Mouse (Mus musculus) liver, postnatal 0 days (tissue): Measurements from ENCODE around the gene Padi6. TPM values are rescaled to one million over a fixed set of nuclear protein-coding genes. Genes with fewer than 3 reads are reported as not detected.
A peak's percentile ranks its signal among the peaks of the same experiment; 100 is the strongest.

ENCODE experiments used
- ATAC-seq: fragments of 200-750 bp; cut with Nextera tagmentation; 2 replicates; pipeline ENCODE4 v1.8.0; 2017; ENCODE audit warnings: mild to moderate bottlenecking, moderate library complexity
- DNase-seq: peaks from one replicate; pipeline ENCODE4 v3.0.0-alpha.2; 2016
- H3K27ac ChIP-seq: fragments of 300-500 bp; sonication (generic); 2 replicates; pipeline ENCODE4 v1.5.1; 2014; ENCODE audit warnings: antibody characterized with exemption, moderate library complexity, mild to moderate bottlenecking, low read depth
- H3K27me3 ChIP-seq: fragments of 300-500 bp; sonication (generic); 2 replicates; pipeline ENCODE4 v1.6.1; 2014; ENCODE audit warnings: low read length, control low read depth, mixed read lengths; ENCODE audit not compliant: insufficient read depth
- H3K36me3 ChIP-seq: fragments of 300-500 bp; sonication (generic); replicated peaks from 2 replicates; pipeline ENCODE4 v1.6.1; 2014; ENCODE audit warnings: mild to moderate bottlenecking, control low read depth, low read length, moderate library complexity, mixed read lengths; ENCODE audit not compliant: insufficient read depth
- H3K4me1 ChIP-seq: fragments of 300-500 bp; sonication (generic); 2 replicates; pipeline ENCODE4 v1.6.1; 2014; ENCODE audit warnings: antibody characterized with exemption, mild to moderate bottlenecking, control low read depth; ENCODE audit not compliant: insufficient read depth
- H3K4me2 ChIP-seq: fragments of 300-500 bp; sonication (generic); 2 replicates; pipeline ENCODE4 v1.6.1; 2014; ENCODE audit warnings: low read depth, mild to moderate bottlenecking, low read length, moderate library complexity, mixed read lengths
- H3K4me3 ChIP-seq: fragments of 300-500 bp; sonication (generic); 2 replicates; pipeline ENCODE4 v1.5.1; 2014; ENCODE audit warnings: low read depth, low read length
- H3K9ac ChIP-seq: fragments of 300-500 bp; sonication (generic); replicated peaks from 2 replicates; pipeline ENCODE4 v1.6.1; 2014; ENCODE audit warnings: mild to moderate bottlenecking, moderate library complexity
- H3K9me3 ChIP-seq: fragments of 300-500 bp; sonication (generic); 2 replicates; pipeline ENCODE4 v1.6.1; 2016; ENCODE audit warnings: mild to moderate bottlenecking, control low read depth, low read length, mixed read lengths
- CTCF ChIP-seq: sonication (generic); IDR thresholded peaks from 2 replicates; pipeline ENCODE4 v1.5.1; 2016; ENCODE audit warnings: antibody characterized with exemption, low read depth
- EP300 ChIP-seq: IDR thresholded peaks from 2 replicates; pipeline ENCODE4 v1.6.1; 2016; ENCODE audit warnings: antibody characterized with exemption, low read depth, mild to moderate bottlenecking
- WGBS: fragments of 180-500 bp; shearing (Covaris S2); extraction: QIAGEN DNeasy Blood & Tissue Kit; methylation state at CpG from one replicate; pipeline ENCODE4 v1.1.7; 2014; ENCODE audit not compliant: insufficient replicate concordance; 5-methylcytosine and 5-hydroxymethylcytosine counted together
- polyA plus RNA-seq: library from polyadenylated mRNA; unstranded; fragments of >200 nt; fragmentation: Nextera tagmentation; extraction: Ambion mirVana; gene quantifications from 2 replicates; pipeline ENCODE4 v1.2.1, GENCODE M21; 2015

The Padi6 gene
- polyA plus RNA-seq, 1 experiment from 2014 or later: not detected

GRCm38 (mm10) chr4:140785217-140785616 is 42.8 kb upstream of the Padi6 start:
- no peak for DNase-seq
- H3K4me2 ChIP-seq: no peak overlapping the region
- H3K9me3 ChIP-seq: 0 out of 2 replicates have a peak, but pooled peaks cover 3% of the 10 kb centered on the region
- no peak overlapping the region for H3K27ac ChIP-seq
- H3K36me3 ChIP-seq: no peaks in the 10 kb centered on the region
- no peaks in the 10 kb centered on the region for H3K4me1 ChIP-seq
- no peak overlapping the region for H3K9ac ChIP-seq
- no peaks in the 10 kb centered on the region for H3K27me3 ChIP-seq
- no peak for ATAC-seq
- TF ChIP-seq CTCF (no peak), EP300 (no peak)
- no peak overlapping the region for H3K4me3 ChIP-seq
- 84% methylated on average over 5 of the region's 5 CpGs for WGBS

- Histone ChIP-seq H3K9ac (no peak overlapping the region), H3K4me1 (no peaks in the 10 kb centered on the region), H3K27ac (no peak overlapping the region), H3K27me3 (no peaks in the 10 kb centered on the region), H3K4me2 (no peak overlapping the region), H3K9me3 (0 out of 2 replicates have a peak, but pooled peaks cover 3% of the 10 kb centered on the region), H3K4me3 (no peak overlapping the region), H3K36me3 (no peaks in the 10 kb centered on the region)
- ATAC-seq (no peak), DNase-seq (no peak)
- WGBS: 87% methylated on average over 9 of the region's 9 CpGs
- no peak for TF ChIP-seq EP300
- no peak for TF ChIP-seq CTCF
Measured at GRCm38 (mm10) chr4:140784292-140784945, 42.0 kb upstream of the Padi6 start.

- peak overlapping the region; percentile 23; the same call in 1 of the 2 replicates for H3K27ac ChIP-seq
- no peak for DNase-seq
Measured at GRCm38 (mm10) chr4:140782821-140783220, 40.4 kb upstream of the Padi6 start.

GRCm38 (mm10) chr4:140780507-140780906 is 38.1 kb upstream of the Padi6 start:
- Histone ChIP-seq H3K4me2 (no peak overlapping the region), H3K27ac (no peak overlapping the region), H3K9me3 (no peaks in the 10 kb centered on the region), H3K27me3 (no peaks in the 10 kb centered on the region), H3K4me1 (no peaks in the 10 kb centered on the region), H3K9ac (no peak overlapping the region), H3K4me3 (no peak overlapping the region), H3K36me3 (no peaks in the 10 kb centered on the region)
- ATAC-seq: peak; percentile 30
- 72% methylated on average over 14 of the region's 14 CpGs for WGBS
- TF ChIP-seq EP300 (no peak), CTCF (no peak)
- no peak for DNase-seq

More at GRCm38 (mm10) chr4:140782821-140783220, 40.4 kb upstream of the Padi6 start:
- WGBS: 49% methylated on average over 9 of the region's 9 CpGs
- Histone ChIP-seq H3K36me3 (no peaks in the 10 kb centered on the region), H3K9me3 (0 out of 2 replicates have a peak, but pooled peaks cover 3% of the 10 kb centered on the region), H3K4me3 (no peak overlapping the region), H3K4me2 (no peak overlapping the region), H3K4me1 (no peaks in the 10 kb centered on the region), H3K27me3 (no peaks in the 10 kb centered on the region), H3K9ac (no peak overlapping the region)
- TF ChIP-seq CTCF (no peak), EP300 (no peak)
- no peak for ATAC-seq

GRCm38 (mm10) chr4:140779803-140780397 is 37.5 kb upstream of the Padi6 start:
- H3K4me3 ChIP-seq: no peak overlapping the region
- no peaks in the 10 kb centered on the region for H3K27me3 ChIP-seq
- WGBS: 37% methylated on average over 19 of the region's 19 CpGs
- DNase-seq: peak; percentile 62
- TF ChIP-seq EP300 (no peak), CTCF (no peak)
- no peak overlapping the region for H3K4me2 ChIP-seq
- no peaks in the 10 kb centered on the region for H3K4me1 ChIP-seq
- no peak overlapping the region for H3K27ac ChIP-seq
- H3K9ac ChIP-seq: no peak overlapping the region
- no peaks in the 10 kb centered on the region for H3K36me3 ChIP-seq
- H3K9me3 ChIP-seq: no peaks in the 10 kb centered on the region
- ATAC-seq: peak; percentile 79

- Histone ChIP-seq H3K9me3 (no peaks in the 10 kb centered on the region), H3K27ac (no peak overlapping the region), H3K4me1 (no peaks in the 10 kb centered on the region), H3K9ac (no peak overlapping the region), H3K4me3 (no peak overlapping the region), H3K27me3 (no peaks in the 10 kb centered on the region), H3K36me3 (no peaks in the 10 kb centered on the region), H3K4me2 (no peak overlapping the region)
- no peak for TF ChIP-seq EP300
- no peak for TF ChIP-seq CTCF
- DNase-seq: no peak
- no peak for ATAC-seq
- 67% methylated on average over 13 of the region's 13 CpGs for WGBS
Measured at GRCm38 (mm10) chr4:140776623-140777022, 34.2 kb upstream of the Padi6 start.
